Comparison of ENCODE assay signal across 15 mouse cellular contexts in the genomic region with DNA sequence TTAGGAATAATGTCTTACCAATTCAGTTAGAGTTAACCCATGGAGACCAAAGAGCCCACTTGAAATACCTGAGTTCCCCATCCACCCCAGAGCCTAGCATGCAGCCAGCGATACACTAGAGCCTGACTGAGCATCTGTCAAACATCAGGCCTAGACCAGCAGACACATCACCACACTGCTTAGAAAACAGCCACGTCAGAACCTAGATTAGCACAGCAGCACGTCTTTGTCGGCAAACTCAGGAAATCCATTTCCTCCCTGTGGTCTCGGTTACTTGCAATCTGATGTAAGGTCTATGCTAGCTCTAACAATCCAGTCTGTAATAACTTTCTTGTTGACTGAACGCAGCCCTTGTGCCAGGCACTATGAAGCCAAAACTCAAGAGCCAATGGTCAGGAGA. TPM values are rescaled to one million over a fixed set of nuclear protein-coding genes. Genes with fewer than 3 reads are reported as not detected.
DNase-seq lines count a peak whose midpoint lies in the region; ATAC-seq and TF ChIP-seq lines count a peak whose summit lies in the region.
"Had no signal": no experiment of that assay in that cellular context is flagged by ENCODE, and none has a peak within 500 bp of the region (broad histone marks: within the 10 kb centered on the region; RNA-seq: fewer than 3 reads in every experiment).

No protein-coding gene starts in this region.

- 15% methylated on average over 6 of the region's 6 CpGs for WGBS in spleen, adult 2 months

- H3K36me3 ChIP-seq in spleen, adult 2 months (ENCODE audit: control insufficient read depth, insufficient read depth, low read length) = peaks cover 23% of the 10 kb centered on the region

- peak in 1 of 2 experiments; percentile 68 for DNase-seq in spleen, adult 2 months (ENCODE audit: low read depth in 1 of 2, low spot score in 2 of 2)
- DNase-seq in spleen, postnatal 10 days (ENCODE audit: low spot score in 2 of 2) = no peak
- DNase-seq in natural killer cell, adult 2 months (ENCODE audit: low spot score in 2 of 2) = peak; percentile 80 to 85
- DNase-seq in kidney, postnatal 14 days = no peak
- no peak for DNase-seq in left cerebral cortex, adult 9 months (ENCODE audit: low spot score in 2 of 2)
- no peak for DNase-seq in embryo, embryonic 10.5 days (ENCODE audit: low spot score)
- DNase-seq: cerebellum, adult 8-10 months; heart, adult 11 months; heart, postnatal 4 days; kidney, adult 11 months; lung, adult 2 months had no signal

- TF ChIP-seq POLR2A in spleen, adult 2 months (IDR thresholded peaks at IDR 0.05; ENCODE audit: low read depth, low read length) = no peak

- peaks cover 23% of the 10 kb centered on the region; the same call in 1 of the 2 replicates for H3K4me1 ChIP-seq in spleen, adult 2 months (ENCODE audit: control insufficient read depth, insufficient read depth, insufficient read length)

- H3K27me3 ChIP-seq in spleen, adult 2 months (ENCODE audit: control insufficient read depth, insufficient read depth, low read length) = no peaks in the 10 kb centered on the region
- H3K27me3 ChIP-seq: midbrain, embryonic 13.5 days; stomach, embryonic 15.5 days had no signal

- peak; percentile 53 for ATAC-seq in granulocyte monocyte progenitor cell, adult 5-6 weeks (replicated peaks; ENCODE audit: poor library complexity, severe bottlenecking)
- ATAC-seq: forebrain, embryonic 16.5 days; midbrain, embryonic 13.5 days had no signal

- no peak overlapping the region for H3K4me3 ChIP-seq in spleen, adult 2 months (ENCODE audit: extremely low read depth, insufficient read depth, insufficient read length)
- H3K4me3 ChIP-seq: midbrain, embryonic 13.5 days; stomach, embryonic 15.5 days had no signal

- peak overlapping the region; percentile 43 for H3K27ac ChIP-seq in spleen, adult 2 months (ENCODE audit: insufficient read depth, low read length)
- H3K27ac ChIP-seq: midbrain, embryonic 13.5 days; stomach, embryonic 15.5 days had no signal

- TF ChIP-seq CTCF in spleen, adult 2 months (IDR thresholded peaks at IDR 0.05; ENCODE audit: extremely low read depth, insufficient read depth, insufficient read length, insufficient replicate concordance) = no peak

RNA-seq across cellular contexts. Expression of a gene that starts 5.1 kb away (rescaled TPM):
- polyA plus RNA-seq in spleen, adult 2 months (2012; rRNA removed) = 53.4 and 67.4 TPM in 2 replicates
- 35.9 and 58.3 TPM in 2 replicates for total RNA-seq in granulocyte monocyte progenitor cell, adult 5-6 weeks (2014; fragmentation: Nextera tagmentation)
- total RNA-seq in granulocyte monocyte progenitor cell, adult 5-6 weeks (2017) = 15.6 and 17.3 TPM in 2 replicates

RNA-seq across cellular contexts. Expression of a gene that starts 7.2 kb away (rescaled TPM):
- polyA plus RNA-seq in spleen, adult 2 months (2012; rRNA removed) = 2.4 and 2.6 TPM in 2 replicates
- 0.62 TPM in 1 of 2 replicates, not detected in the other for total RNA-seq in granulocyte monocyte progenitor cell, adult 5-6 weeks (2014; fragmentation: Nextera tagmentation)
- total RNA-seq in granulocyte monocyte progenitor cell, adult 5-6 weeks (2017) = not detected in 2 replicates

RNA-seq across cellular contexts. Expression of a gene that starts 17.1 kb away (rescaled TPM):
- polyA plus RNA-seq in spleen, adult 2 months (2012; rRNA removed) = 51.8 and 58.1 TPM in 2 replicates
- total RNA-seq in granulocyte monocyte progenitor cell, adult 5-6 weeks (2014; fragmentation: Nextera tagmentation) = 85.3 and 101 TPM in 2 replicates
- 75.5 and 86.7 TPM in 2 replicates for total RNA-seq in granulocyte monocyte progenitor cell, adult 5-6 weeks (2017)

RNA-seq across cellular contexts. Expression of a gene that starts 33.2 kb away (rescaled TPM):
- 208 and 311 TPM in 2 replicates for polyA plus RNA-seq in spleen, adult 2 months (2012; rRNA removed)
- 102 and 130 TPM in 2 replicates for total RNA-seq in granulocyte monocyte progenitor cell, adult 5-6 weeks (2014; fragmentation: Nextera tagmentation)
- total RNA-seq in granulocyte monocyte progenitor cell, adult 5-6 weeks (2017) = 27.4 and 28.9 TPM in 2 replicates

RNA-seq across cellular contexts. Expression of a gene that starts 41.5 kb away (rescaled TPM):
- polyA plus RNA-seq in spleen, adult 2 months (2012; rRNA removed) = 60.3 and 73.9 TPM in 2 replicates
- total RNA-seq in granulocyte monocyte progenitor cell, adult 5-6 weeks (2014; fragmentation: Nextera tagmentation) = 11.3 and 16.2 TPM in 2 replicates
- 12.3 and 16.9 TPM in 2 replicates for total RNA-seq in granulocyte monocyte progenitor cell, adult 5-6 weeks (2017)

Comparison
In these comparisons a context has a peak if more than half of its experiments do, and no peak if none do; other contexts are left out.
1. DNase-seq: peak in natural killer cell, adult 2 months (2 of 2); none in spleen, postnatal 10 days (0 of 2), kidney, postnatal 14 days (single experiment), left cerebral cortex, adult 9 months (0 of 2) and embryo, embryonic 10.5 days (single experiment).